Mouse (Mus musculus) embryonic fibroblast, embryonic 13.5 days (primary cell): ENCODE measurements around the gene Eif4h.

Source experiments
- CTCF ChIP-seq: IDR thresholded peaks from 2 replicates; pipeline ENCODE4 v1.5.1; 2011; ENCODE audit warnings: mild to moderate bottlenecking, control low read depth, low read length, moderate library complexity, borderline replicate concordance; ENCODE audit not compliant: insufficient read depth
- POLR2A ChIP-seq: IDR thresholded peaks from 2 replicates; pipeline ENCODE4 v1.6.1; 2011; ENCODE audit warnings: low read depth, mild to moderate bottlenecking, control low read depth, low read length, moderate library complexity

DNA sequence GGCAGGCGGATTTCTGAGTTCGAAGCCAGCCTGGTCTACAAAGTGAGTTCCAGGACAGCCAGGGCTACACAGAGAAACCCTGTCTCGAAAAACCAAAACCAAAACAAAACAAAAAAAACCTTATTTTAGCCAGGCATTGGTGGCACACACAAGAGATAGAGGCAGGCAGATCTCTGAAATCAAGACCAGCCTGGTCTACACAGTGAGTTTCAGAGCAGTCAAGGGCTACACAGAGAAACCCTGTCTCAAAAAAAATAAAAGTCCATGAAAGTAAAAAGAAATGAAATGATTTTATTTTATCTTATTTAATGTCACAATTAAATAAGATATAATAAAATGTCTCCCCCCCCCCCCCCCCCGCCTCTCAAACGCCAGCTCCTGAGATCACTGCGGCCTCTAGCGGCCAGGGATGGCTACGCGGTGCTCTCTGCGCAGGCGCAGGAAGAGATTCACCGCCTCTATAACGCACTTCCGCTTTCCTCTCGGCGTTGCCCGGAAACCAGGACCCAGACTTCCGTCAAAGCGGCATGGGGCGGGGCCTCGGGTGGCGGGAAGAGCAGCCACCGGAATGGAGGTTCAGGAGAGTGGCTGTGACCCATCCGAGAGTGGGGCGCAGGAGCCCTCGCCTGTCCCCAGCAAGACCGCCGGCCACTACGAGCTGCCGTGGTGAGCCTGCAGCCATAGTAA, 56.9 kb downstream of the Eif4h start:
- TF ChIP-seq CTCF (peak; percentile 71; the same call in 1 of the 2 replicates), POLR2A (peak; percentile 73)
